Mouse (Mus musculus) C2C12 (cell line): Measurements from ENCODE around the gene Il1r1.

ENCODE experiments used
- CTCF ChIP-seq: IDR thresholded peaks from one replicate; pipeline ENCODE4 v1.5.1; 2011; ENCODE audit not compliant: control insufficient read depth, insufficient read depth, insufficient read length
- USF1 ChIP-seq: IDR thresholded peaks from one replicate; pipeline ENCODE4 v1.6.1; 2011; ENCODE audit warnings: low read depth, mild to moderate bottlenecking, control low read depth, moderate library complexity

DNA sequence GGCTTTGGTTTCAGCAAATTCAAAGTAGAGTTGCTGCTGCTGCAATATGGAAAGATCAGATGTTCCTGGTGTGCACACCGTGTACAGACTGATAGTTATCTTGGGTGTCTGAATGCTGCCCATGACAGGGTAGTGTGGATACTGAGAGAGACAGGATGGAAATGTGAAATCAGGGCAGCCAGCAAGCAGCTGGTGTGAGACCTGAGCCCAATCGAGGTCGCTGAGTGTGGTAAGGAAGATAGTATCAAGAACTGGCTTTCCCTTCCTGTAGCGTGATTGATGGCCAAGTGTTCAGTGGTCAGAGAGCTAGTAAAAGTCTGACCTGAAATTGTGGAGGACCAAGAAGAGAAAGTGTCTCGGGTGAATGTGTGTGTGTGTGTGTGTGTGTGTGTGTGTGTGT lies 59.1 kb downstream of the Il1r1 start:
- TF ChIP-seq CTCF, result no peak
- no peak for TF ChIP-seq USF1
